Mouse (Mus musculus) c-Kit-positive CD71-negative TER-119-negative erythroid progenitor cells, embryonic 14.5 days (primary cell): ENCODE data around the gene Gm26965.
"Not testable (repeated sequence)": the region's sequence is repeated elsewhere in the genome, so short reads cannot be mapped to it uniquely, and the experiment has no call there.

Experiments
- DNase-seq: peaks from one replicate; pipeline ENCODE4 v3.0.0-alpha.2; 2013; ENCODE audit warnings: low read depth

Gene Gm26965

GRCm38 (mm10) chr13:67525753-67526410, at the start of gene Gm26965, which contains the start of gene Zfp87:
Gene Gm26965, minus strand, starts transcription at chr13:67526151.
Gene Zfp87, minus strand, starts transcription at chr13:67526177.
- peak; percentile 89 for DNase-seq

- DNase-seq, result no peak
Measured at GRCm38 (mm10) chr13:67572591-67573189, 46.7 kb upstream of the Gm26965 start.

- DNase-seq, result no peak
Measured at GRCm38 (mm10) chr13:67553730-67554129, 27.8 kb upstream of the Gm26965 start, which contains the start of gene Zfp748. Gene Zfp748, minus strand, starts transcription at chr13:67553830.

GRCm38 (mm10) chr13:67552505-67553346, 26.8 kb upstream of the Gm26965 start:
- DNase-seq, result peak; percentile 79

GRCm38 (mm10) chr13:67545941-67546340, 20.0 kb upstream of the Gm26965 start:
- no peak for DNase-seq

- no peak for DNase-seq
Measured at GRCm38 (mm10) chr13:67527049-67527730, 1.2 kb upstream of the Gm26965 start.

GRCm38 (mm10) chr13:67500908-67501307, 25.0 kb downstream of the Gm26965 start:
- DNase-seq, result no peak

GRCm38 (mm10) chr13:67500084-67500719, 25.7 kb downstream of the Gm26965 start, which contains the start of gene Zfp58:
Gene Zfp58, minus strand, starts transcription at chr13:67500555.
- DNase-seq, result peak; percentile 70

- no peak for DNase-seq
Measured at GRCm38 (mm10) chr13:67495631-67496030, 30.3 kb downstream of the Gm26965 start.

- no peak for DNase-seq
Measured at GRCm38 (mm10) chr13:67484424-67484811, 41.5 kb downstream of the Gm26965 start.

- peak; percentile 75 for DNase-seq
Measured at GRCm38 (mm10) chr13:67483625-67484423, 42.1 kb downstream of the Gm26965 start, which contains the start of gene Zfp874b. Gene Zfp874b, minus strand, starts transcription at chr13:67484258.

- DNase-seq, result no peak
Measured at GRCm38 (mm10) chr13:67481528-67481927, 44.4 kb downstream of the Gm26965 start.

- no peak for DNase-seq
Measured at GRCm38 (mm10) chr13:67469274-67469673, 56.7 kb downstream of the Gm26965 start.

GRCm38 (mm10) chr13:67463506-67464185, 62.3 kb downstream of the Gm26965 start:
- not testable (repeated sequence) for DNase-seq

GRCm38 (mm10) chr13:67452021-67452309, 74.0 kb downstream of the Gm26965 start:
- no peak for DNase-seq

- DNase-seq, result peak; percentile 79
Measured at GRCm38 (mm10) chr13:67451172-67452020, 74.6 kb downstream of the Gm26965 start, which contains the start of gene Zfp874a. Gene Zfp874a, minus strand, starts transcription at chr13:67451624.
